Mouse (Mus musculus) kidney, postnatal 14 days (tissue): ENCODE measurements around the gene Ankrd33.
"Not testable (repeated sequence)": the region's sequence is repeated elsewhere in the genome, so short reads cannot be mapped to it uniquely, and the experiment has no call there.

Experiments used
- DNase-seq: peaks from one replicate; pipeline ENCODE4 v3.0.0; 2022; ENCODE audit warnings: mixed read lengths

Ankrd33 gene

DNA sequence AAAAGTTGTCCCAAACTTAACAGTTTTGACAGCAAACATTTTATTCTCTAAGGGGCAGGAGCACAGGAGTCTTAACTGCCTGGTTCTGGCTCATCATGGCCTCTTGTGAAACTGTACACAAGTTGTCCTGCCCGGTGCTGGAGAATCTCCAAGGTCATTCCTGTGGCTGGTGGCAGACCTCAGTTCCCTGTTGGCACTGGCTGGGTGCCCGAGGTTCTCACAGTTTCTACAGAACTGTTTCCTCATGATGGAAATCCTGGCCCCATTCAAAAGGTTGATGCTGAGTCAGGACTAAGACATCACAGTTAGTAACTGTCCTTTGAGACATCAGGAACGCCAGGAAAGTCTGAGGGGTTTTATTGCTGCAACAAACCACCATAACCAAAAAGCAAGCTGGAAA lies 28.6 kb upstream of the Ankrd33 start:
- peak; percentile 67 for DNase-seq

GRCm38 (mm10) chr15:101088291-101088690 lies 27.3 kb upstream of the Ankrd33 start:
- no peak for DNase-seq

- no peak for DNase-seq
Measured at GRCm38 (mm10) chr15:101091551-101091950, 24.0 kb upstream of the Ankrd33 start.

GRCm38 (mm10) chr15:101092121-101092828 lies 23.3 kb upstream of the Ankrd33 start:
- DNase-seq, result peak; percentile 33

- peak; percentile 85 for DNase-seq
Measured at GRCm38 (mm10) chr15:101092829-101093648, 22.5 kb upstream of the Ankrd33 start.

DNA sequence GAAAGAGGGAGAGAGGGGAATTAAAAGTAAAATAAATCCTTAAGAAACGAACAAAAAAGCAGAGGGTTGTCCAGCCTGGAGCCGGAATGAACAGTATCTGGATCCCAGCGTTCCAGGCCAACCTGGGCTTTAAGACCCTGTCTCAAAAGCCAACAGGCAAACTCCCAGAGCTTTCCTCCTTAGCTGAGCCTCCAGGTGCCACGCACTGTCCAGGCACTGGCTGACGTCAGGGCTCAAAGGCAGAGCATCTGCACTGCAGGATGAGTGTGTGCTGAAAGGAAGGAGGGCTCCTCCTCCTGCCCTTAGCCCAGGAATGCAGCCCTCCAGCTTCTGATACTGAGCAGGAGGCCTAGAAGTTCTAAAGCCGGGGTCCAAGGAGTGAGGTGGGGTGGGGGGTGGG lies 21.6 kb upstream of the Ankrd33 start:
- DNase-seq, result no peak

DNA sequence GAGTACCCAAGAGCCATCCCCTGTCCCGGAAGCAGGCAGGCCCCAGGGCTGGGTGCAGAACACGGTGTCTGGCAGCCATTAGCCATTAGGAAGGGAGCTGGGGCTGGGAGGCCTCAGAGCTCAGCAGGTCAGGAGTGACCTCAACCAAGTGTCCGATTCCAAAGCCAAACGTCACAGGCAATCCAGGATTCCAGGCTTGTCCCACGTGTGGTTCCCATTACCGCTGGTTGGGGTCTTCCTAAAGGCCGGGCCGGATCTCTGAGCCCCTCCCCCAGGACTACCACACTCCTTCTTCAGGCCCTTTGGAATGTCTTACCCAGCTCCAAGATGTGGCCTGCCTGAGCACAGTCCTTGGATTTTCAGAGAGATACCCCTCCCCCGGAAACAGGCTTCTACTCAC lies 20.6 kb upstream of the Ankrd33 start:
- no peak for DNase-seq

DNA sequence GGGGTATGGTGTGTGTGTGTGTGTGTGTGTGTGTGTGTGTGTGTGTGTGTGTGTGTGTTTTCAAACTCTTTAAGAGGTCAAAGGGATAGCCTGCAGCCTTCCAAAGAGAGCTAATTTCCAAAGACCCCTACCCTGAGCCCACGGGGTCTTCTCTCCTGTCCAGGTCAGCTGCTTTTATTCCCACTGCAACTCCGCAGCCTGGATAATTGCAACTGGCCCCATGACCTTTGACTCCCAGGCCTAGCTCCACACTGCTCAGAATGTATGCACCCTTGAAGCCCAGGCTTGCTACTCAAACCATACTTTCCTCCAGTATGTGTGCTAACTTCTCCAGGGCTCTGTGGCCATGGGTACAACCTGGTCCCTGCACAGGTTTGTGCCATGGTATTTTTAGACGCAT lies 20.2 kb upstream of the Ankrd33 start:
- DNase-seq, result no peak

DNA sequence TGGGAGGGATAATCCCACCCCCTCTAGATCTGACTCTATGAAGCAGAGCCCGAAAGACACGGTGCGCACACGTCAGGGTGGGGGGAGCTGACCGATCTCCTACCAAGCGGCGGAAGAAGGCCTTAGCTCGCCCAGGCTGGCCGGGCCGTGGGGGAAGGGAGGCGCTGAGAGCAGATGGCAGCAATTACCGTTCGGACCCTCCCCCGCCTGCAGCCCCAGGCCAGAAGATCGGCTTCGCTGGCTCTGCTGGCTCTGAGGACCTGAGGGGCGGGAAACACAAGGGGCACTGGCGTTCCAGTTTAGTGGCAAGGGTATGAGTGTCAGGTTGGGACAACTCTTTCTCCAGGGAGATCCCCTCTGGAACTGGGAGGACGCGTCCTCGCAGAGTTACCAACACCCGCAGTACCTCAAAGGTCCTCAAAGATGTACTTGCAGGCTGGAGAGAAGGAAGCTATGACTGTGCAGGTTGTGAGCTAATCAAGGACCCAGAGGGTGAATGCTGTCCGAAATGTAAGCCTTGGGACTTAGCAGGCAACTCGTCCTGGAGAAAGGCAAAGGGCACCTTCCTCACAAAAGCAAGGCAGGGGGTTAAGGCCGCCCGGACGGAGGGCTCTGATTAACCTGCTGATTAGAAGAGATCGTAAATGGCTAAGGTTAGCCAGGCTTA lies 17.4 kb upstream of the Ankrd33 start:
- peak; percentile 52 for DNase-seq

DNA sequence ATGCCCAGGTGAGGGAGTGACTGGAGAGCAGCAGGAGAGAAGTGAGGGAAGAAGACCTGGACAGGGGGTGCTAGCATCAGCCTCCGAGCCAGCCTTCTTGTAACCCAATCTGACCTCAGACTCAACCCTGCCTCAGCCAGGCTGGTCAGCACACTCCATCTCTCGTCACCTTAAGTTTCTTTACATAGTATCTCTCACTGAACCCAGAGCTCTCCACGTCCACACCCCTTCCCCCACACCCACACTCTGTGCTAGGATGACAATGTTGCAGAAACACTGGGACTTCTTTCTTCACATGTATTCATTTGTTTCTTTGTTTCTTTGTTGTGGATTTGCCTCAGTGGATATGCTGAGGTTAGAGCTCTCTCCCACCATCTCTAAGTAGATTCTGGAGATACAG lies 14.6 kb upstream of the Ankrd33 start:
- DNase-seq, result no peak

DNA sequence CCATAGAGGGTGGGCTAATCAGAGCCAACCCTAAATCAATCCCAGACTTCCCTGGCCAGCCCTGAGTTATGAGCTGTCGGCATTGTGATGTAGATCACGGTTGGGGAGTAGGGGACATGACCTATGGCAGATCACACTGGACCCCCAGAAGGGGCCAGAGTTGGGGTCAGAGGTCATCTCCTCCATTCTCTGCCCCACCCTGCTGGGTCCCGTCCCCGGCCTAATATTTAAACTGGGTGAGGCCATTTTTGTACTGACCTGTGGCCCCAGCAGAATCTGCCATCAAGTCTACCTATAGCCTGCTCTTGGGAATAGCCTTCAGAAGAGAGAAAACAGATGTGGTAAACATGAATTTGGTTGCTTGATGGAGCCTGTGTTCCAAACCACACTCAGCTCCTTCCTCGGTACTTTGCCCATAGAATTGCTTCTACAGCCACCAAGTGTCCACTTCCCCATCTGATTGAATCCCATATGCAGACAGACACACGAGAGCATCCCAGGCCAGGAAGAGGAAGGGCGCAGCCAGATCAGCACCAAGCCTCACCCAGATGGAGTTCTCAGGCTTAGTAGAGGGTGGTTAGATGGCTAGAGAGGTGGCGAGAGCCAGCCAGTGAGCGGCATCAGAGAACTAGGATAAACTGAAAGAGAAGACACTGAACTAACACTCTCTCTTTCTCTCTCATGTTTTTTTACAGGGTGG lies 11.8 kb upstream of the Ankrd33 start:
- no peak for DNase-seq

DNA sequence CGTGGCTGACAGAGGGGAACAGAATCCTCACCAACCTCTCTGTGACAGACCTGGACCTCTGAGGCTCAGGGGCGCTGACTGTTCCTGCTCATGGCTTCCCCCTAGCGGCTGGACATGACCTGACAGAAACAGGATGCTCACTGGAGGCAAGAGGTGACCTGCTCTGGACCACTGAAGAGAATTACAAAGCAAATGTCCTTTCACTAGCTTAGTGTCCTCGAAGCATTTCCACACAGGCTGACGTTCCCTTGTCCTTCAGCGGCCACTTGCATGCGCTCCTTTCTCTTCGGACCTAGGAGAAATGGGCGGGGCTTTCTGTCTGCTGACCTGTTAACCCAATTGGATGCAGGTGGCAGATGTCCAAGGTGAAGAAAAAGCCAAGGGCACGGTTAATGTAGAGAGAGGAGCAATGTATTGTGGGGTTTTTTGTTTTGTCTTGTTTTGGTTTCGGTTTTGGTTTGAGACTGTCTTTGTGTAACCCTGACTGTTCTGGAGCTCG lies 10.0 kb upstream of the Ankrd33 start:
- DNase-seq, result peak; percentile 85

- DNase-seq, result no peak
Measured at GRCm38 (mm10) chr15:101106011-101106410, 9.5 kb upstream of the Ankrd33 start.

- peak; percentile 44 for DNase-seq
Measured at GRCm38 (mm10) chr15:101107906-101108671, 7.5 kb upstream of the Ankrd33 start.

GRCm38 (mm10) chr15:101113176-101113575 lies 2.4 kb upstream of the Ankrd33 start:
- DNase-seq, result peak; percentile 64

DNA sequence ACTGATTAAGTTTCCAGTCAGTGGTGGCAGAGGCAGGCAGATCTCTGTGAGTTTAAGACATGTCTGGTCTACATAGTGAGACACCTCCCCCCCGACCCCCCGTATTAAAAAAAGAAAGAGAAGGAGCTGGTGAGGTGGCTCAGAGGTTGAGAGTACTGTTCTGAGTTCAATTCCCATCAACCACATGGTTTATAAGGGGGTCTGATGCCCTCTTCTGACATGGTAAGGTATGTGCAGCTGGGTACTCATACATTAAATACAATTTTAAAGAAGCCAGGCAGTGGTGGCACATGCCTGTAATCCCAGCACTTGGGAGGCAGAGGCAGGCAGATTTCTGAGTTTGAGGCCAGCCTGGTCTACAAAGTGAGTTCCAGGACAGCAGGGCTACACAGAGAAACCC lies 1.8 kb upstream of the Ankrd33 start:
- DNase-seq, result not testable (repeated sequence)

DNA sequence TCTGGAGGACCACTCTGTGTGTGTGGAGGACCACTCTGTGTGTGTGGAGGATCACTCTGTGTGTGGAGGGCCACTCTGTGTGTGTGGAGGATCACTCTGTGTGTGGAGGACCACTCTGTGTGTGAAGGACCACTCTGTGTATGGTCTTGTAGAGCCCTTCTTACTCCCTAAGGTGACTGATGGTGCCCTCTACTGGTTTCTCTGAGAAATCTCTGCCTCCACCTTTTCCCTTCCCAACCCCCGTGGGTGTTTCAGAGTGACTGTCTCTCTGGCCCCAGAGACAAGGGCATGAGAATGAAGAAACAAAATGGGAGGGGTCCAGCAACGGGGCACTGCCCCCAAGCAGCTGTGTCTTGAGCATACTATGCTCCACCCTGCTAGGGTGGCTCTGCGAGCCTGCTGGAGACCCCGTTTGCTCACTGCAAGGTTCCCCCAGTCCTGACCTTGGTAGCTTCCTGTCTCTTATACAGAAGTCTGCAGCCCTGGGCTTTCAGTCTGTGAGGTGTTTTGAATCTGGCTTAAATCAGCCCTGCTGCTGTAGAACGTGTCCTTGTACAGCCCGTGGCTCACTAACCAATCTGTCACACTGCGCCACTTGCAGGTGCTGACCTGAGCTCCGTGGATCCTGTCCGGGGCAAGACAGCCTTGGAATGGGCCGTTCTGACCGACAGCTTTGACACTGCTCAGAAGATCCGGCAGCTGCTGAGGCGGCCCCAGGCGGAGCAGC lies 3.0 kb downstream of the Ankrd33 start:
- DNase-seq, result no peak

- no peak for DNase-seq
Measured at GRCm38 (mm10) chr15:101121411-101122289, 6.1 kb downstream of the Ankrd33 start.

DNA sequence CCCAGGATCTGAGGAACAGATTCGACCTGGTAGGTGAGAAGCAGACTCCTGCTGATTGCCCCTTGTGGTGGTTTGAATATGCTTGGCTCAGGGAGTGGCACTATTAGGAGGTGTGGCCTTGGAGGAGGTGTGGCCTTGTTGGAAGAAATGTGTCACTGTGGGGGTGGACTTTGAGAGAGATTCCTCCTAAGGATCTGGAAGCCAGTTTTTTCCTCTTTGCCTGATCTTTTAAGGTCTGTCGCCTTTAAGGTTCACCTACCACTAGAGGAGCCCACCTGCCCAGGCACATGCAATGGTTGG lies 6.7 kb downstream of the Ankrd33 start:
- DNase-seq, result no peak

DNA sequence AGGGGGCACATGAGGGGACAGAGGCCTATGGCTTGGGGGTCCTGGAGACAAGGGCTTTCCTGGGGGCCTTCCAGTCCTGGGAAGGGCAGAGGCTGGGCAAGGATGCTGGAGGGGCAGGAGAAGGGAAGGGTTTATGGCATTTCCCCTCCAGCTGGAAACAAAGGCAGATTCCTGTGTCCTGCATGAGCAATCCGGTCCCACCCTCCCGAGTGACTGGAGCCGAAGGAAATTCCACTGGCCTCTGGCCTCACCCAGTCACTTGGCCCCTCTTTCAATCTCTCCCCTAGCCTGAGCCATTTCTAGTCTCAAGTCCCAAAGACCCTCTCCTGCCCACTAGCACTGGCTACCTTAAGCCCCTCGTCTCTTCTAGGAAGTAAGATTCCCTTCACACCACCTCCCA lies 7.6 kb downstream of the Ankrd33 start:
- peak; percentile 59 for DNase-seq

- no peak for DNase-seq
Measured at GRCm38 (mm10) chr15:101125561-101125960, 10.0 kb downstream of the Ankrd33 start.
